In the genomic region with DNA sequence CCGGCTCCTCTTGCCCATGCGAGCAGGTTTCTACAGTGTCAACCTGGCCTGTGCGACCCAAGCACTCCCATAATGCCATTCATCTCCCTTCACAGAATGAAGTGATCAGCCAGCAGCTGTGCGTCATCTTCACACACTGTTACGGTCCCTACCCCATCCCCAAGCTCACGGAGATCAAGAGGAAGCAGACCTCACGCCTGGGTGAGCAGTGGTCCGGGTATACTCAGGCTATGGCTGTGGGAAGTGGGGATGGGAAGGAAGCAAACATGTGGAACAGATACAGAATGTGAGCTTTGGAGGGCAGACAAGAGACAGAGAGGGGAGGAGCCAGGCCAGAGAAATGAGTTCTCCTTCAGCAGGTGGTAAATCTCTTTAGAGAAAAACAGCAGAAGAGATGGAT, we compare ENCODE assay signal across 24 mouse cellular contexts.
DNase-seq lines count a peak whose midpoint lies in the region; ATAC-seq and TF ChIP-seq lines count a peak whose summit lies in the region.
"Had no signal": no experiment of that assay in that cellular context is flagged by ENCODE, and none has a peak within 500 bp of the region (broad histone marks: within the 10 kb centered on the region; RNA-seq: fewer than 3 reads in every experiment).

No protein-coding gene starts in this region.

- TF ChIP-seq CTCF in kidney, postnatal 0 days (IDR thresholded peaks at IDR 0.05; ENCODE audit: low read depth), result no peak

- H3K36me3 ChIP-seq in kidney, embryonic 14.5 days (ENCODE audit: control insufficient read depth, insufficient read depth, low read length), result no peaks in the 10 kb centered on the region
- no peaks in the 10 kb centered on the region for H3K36me3 ChIP-seq in kidney, postnatal 0 days (ENCODE audit: insufficient read depth, low read length)
- no peaks in the 10 kb centered on the region for H3K36me3 ChIP-seq in myocyte (ENCODE audit: control insufficient read depth, insufficient read depth)
- H3K36me3 ChIP-seq: forebrain, embryonic 10.5 days; heart, embryonic 10.5 days; heart, embryonic 13.5 days had no signal

- WGBS in kidney, embryonic 14.5 days, result 50% methylated on average over 8 of the region's 8 CpGs
- WGBS in kidney, postnatal 0 days, result 33% methylated on average over 8 of the region's 8 CpGs

- H3K9me3 ChIP-seq in kidney, embryonic 14.5 days (ENCODE audit: control insufficient read depth, low read length), result no peaks in the 10 kb centered on the region
- H3K9me3 ChIP-seq in kidney, postnatal 0 days (replicated peaks; ENCODE audit: low read length), result no peaks in the 10 kb centered on the region
- H3K9me3 ChIP-seq: forebrain, embryonic 10.5 days; forebrain, embryonic 13.5 days; heart, embryonic 10.5 days; heart, embryonic 13.5 days had no signal

- no peak for TF ChIP-seq POLR2A in myocyte (IDR thresholded peaks at IDR 0.05; ENCODE audit: insufficient read length, low read depth)

- no peaks in the 10 kb centered on the region for H3K27me3 ChIP-seq in kidney, embryonic 14.5 days (ENCODE audit: control insufficient read depth, insufficient read depth, low read length)
- no peaks in the 10 kb centered on the region for H3K27me3 ChIP-seq in kidney, postnatal 0 days (ENCODE audit: insufficient read depth, low read length)
- no peaks in the 10 kb centered on the region for H3K27me3 ChIP-seq in myocyte (ENCODE audit: control insufficient read depth, insufficient read depth, insufficient read length)
- H3K27me3 ChIP-seq: forebrain, embryonic 13.5 days had no signal

- no peak overlapping the region for H3K4me3 ChIP-seq in kidney, embryonic 14.5 days (ENCODE audit: low read length)
- H3K4me3 ChIP-seq in kidney, postnatal 0 days (replicated peaks; ENCODE audit: low read depth, low read length), result no peak overlapping the region
- no peak overlapping the region for H3K4me3 ChIP-seq in myocyte
- H3K4me3 ChIP-seq: forebrain, embryonic 10.5 days; forebrain, embryonic 13.5 days; heart, adult 2 months; heart, embryonic 10.5 days; heart, embryonic 13.5 days had no signal

- no peaks in the 10 kb centered on the region for H3K4me1 ChIP-seq in kidney, embryonic 14.5 days (ENCODE audit: control insufficient read depth, insufficient read depth, low read length)
- H3K4me1 ChIP-seq in kidney, postnatal 0 days (replicated peaks; ENCODE audit: insufficient read depth, low read length), result no peaks in the 10 kb centered on the region
- H3K4me1 ChIP-seq: forebrain, embryonic 10.5 days; forebrain, embryonic 13.5 days; heart, embryonic 10.5 days; heart, embryonic 13.5 days had no signal

- H3K79me2 ChIP-seq in myocyte (ENCODE audit: control insufficient read depth, insufficient read depth), result no peaks in the 10 kb centered on the region

- no peak overlapping the region for H3K4me2 ChIP-seq in kidney, embryonic 14.5 days (replicated peaks; ENCODE audit: low read depth, low read length)
- no peak overlapping the region for H3K4me2 ChIP-seq in kidney, postnatal 0 days (ENCODE audit: low read length)
- peak overlapping the region; percentile 57 for H3K4me2 ChIP-seq in myocyte (ENCODE audit: low read depth)
- H3K4me2 ChIP-seq: forebrain, embryonic 13.5 days; heart, embryonic 13.5 days; hindbrain, embryonic 14.5 days had no signal

- no peak overlapping the region for H3ac ChIP-seq in myocyte (ENCODE audit: control insufficient read depth, insufficient read length)

- no peak overlapping the region for H3K9ac ChIP-seq in kidney, embryonic 14.5 days (ENCODE audit: low read depth, low read length)
- H3K9ac ChIP-seq in kidney, postnatal 0 days (ENCODE audit: low read depth, low read length), result no peak overlapping the region
- H3K9ac ChIP-seq: forebrain, embryonic 13.5 days; heart, embryonic 13.5 days; hindbrain, embryonic 14.5 days had no signal

- H3K27ac ChIP-seq in kidney, embryonic 14.5 days (ENCODE audit: low read depth, low read length), result no peak overlapping the region
- H3K27ac ChIP-seq in kidney, postnatal 0 days, result no peak overlapping the region
- H3K27ac ChIP-seq: forebrain, embryonic 10.5 days; forebrain, embryonic 13.5 days; heart, adult 2 months; heart, embryonic 10.5 days; heart, embryonic 13.5 days; hindbrain, embryonic 14.5 days had no signal

- DNase-seq in kidney, adult 9 months, result no peak
- DNase-seq in kidney, postnatal 0 days (ENCODE audit: low spot score), result peak; percentile 19
- no peak for DNase-seq in kidney, postnatal 14 days
- DNase-seq: adrenal gland, adult 2 months; adrenal gland, postnatal 14 days; cerebellum, adult 11 months; cerebellum, adult 2 months; cerebellum, adult 9-11 months; cerebellum, postnatal 25 days; gastrocnemius, postnatal 10 days; gastrocnemius, postnatal 36 days; heart, adult 2 months; heart, postnatal 14 days; heart, postnatal 4 days had no signal

- peak; percentile 75; the same call in 1 of the 2 replicates for ATAC-seq in kidney, embryonic 14.5 days (ENCODE audit: low FRiP score, low TSS enrichment)
- no peak; the same call in 1 of the 2 replicates for ATAC-seq in kidney, postnatal 0 days (replicated peaks; ENCODE audit: low FRiP score, low read depth)
- no peak for ATAC-seq in megakaryocyte-erythroid progenitor cell, adult 5-6 weeks (replicated peaks; ENCODE audit: low FRiP score, low TSS enrichment, poor library complexity, severe bottlenecking)
- ATAC-seq: CD4-positive, CD25-positive, alpha-beta regulatory T cell, adult 4 months; forebrain, embryonic 13.5 days; forebrain, embryonic 16.5 days had no signal

TF ChIP-seq in myocyte, 11 proteins besides CTCF, POLR2A, EP300 and RAD21:
- TF ChIP-seq USF1 (IDR thresholded peaks at IDR 0.05; ENCODE audit: low read depth) (no peak), TCF12 (IDR thresholded peaks at IDR 0.05; ENCODE audit: insufficient read depth, poor library complexity, severe bottlenecking) (no peak), MYOG (IDR thresholded peaks at IDR 0.05; ENCODE audit: control insufficient read depth in 1 of 3, insufficient read depth in 1 of 3, insufficient read length in 2 of 3, low read depth in 2 of 3) (no peak), REST (IDR thresholded peaks at IDR 0.05; ENCODE audit: insufficient read depth, insufficient read length) (no peak), E2F4 (IDR thresholded peaks at IDR 0.05; ENCODE audit: insufficient read depth) (no peak), MAX (IDR thresholded peaks at IDR 0.05; ENCODE audit: low read depth) (no peak)
